Mouse (Mus musculus): Measurements from ENCODE around the gene Rab4b. TPM values are rescaled to one million over a fixed set of nuclear protein-coding genes. Genes with fewer than 3 reads are reported as not detected.

Rab4b gene
- 79.0 and 86.9 TPM in 2 replicates for polyA plus RNA-seq (2015; fragmentation: Nextera tagmentation; extraction: Ambion mirVana)

- Histone ChIP-seq H3K4me2 (replicated peaks) (peak within 1 kb of the TSS; percentile 53), H3K4me1 (peaks cover 19% of the 10 kb centered on the region), H3K36me3 (peaks cover 19% of the 10 kb centered on the region; the same call in 1 of the 2 replicates), H3K9ac (replicated peaks) (peak within 1 kb of the TSS; percentile 62), H3K9me3 (no peaks in the 10 kb centered on the region), H3K4me3 (peak within 1 kb of the TSS; percentile 84), H3K27ac (replicated peaks) (peak within 1 kb of the TSS; percentile 96), H3K27me3 (no peaks in the 10 kb centered on the region)
- WGBS, result 1% methylated on average over 52 of the region's 53 CpGs
- ATAC-seq (replicated peaks), result peak; percentile 98
Observed at GRCm38 (mm10) chr7:27178324-27179216, at the start of gene Rab4b. Rab4b (minus strand) TSS chr7:27178896.

GRCm38 (mm10) chr7:27228281-27228821 lies 49.7 kb upstream of the Rab4b start, which contains the start of gene Itpkc:
Itpkc (minus strand) TSS chr7:27228661.
- Histone ChIP-seq H3K4me2 (replicated peaks) (peak within 1 kb of the TSS; percentile 77), H3K4me1 (peaks cover 50% of the 10 kb centered on the region), H3K9ac (replicated peaks) (peak within 1 kb of the TSS; percentile 92), H3K27ac (replicated peaks) (peak within 1 kb of the TSS; percentile 81), H3K36me3 (no peaks in the 10 kb centered on the region), H3K27me3 (no peaks in the 10 kb centered on the region), H3K4me3 (peak within 1 kb of the TSS; percentile 86), H3K9me3 (no peaks in the 10 kb centered on the region)
- peak; percentile 81 for ATAC-seq (replicated peaks)
- WGBS, result under 1% methylated on average over 49 of the region's 49 CpGs

GRCm38 (mm10) chr7:27227676-27228075 lies 49.0 kb upstream of the Rab4b start:
- Histone ChIP-seq H3K27me3 (no peaks in the 10 kb centered on the region), H3K9ac (replicated peaks) (peak overlapping the region; percentile 92), H3K4me2 (replicated peaks) (peak overlapping the region; percentile 77), H3K9me3 (no peaks in the 10 kb centered on the region), H3K4me1 (peaks cover 52% of the 10 kb centered on the region), H3K4me3 (peak overlapping the region; percentile 86), H3K36me3 (peaks cover 2% of the 10 kb centered on the region; the same call in 1 of the 2 replicates), H3K27ac (replicated peaks) (peak overlapping the region; percentile 81)
- ATAC-seq (replicated peaks), result peak; percentile 1; the same call in 1 of the 2 replicates
- 3% methylated on average over 10 of the region's 10 CpGs for WGBS

GRCm38 (mm10) chr7:27227276-27227675 lies 48.6 kb upstream of the Rab4b start:
- peak overlapping the region; percentile 92 for H3K9ac ChIP-seq (replicated peaks)
- no peak overlapping the region for H3K27ac ChIP-seq (replicated peaks)
- peak overlapping the region; percentile 86 for H3K4me3 ChIP-seq
- H3K36me3 ChIP-seq, result peaks cover 2% of the 10 kb centered on the region; the same call in 1 of the 2 replicates
- peaks cover 52% of the 10 kb centered on the region for H3K4me1 ChIP-seq
- no peak for ATAC-seq (replicated peaks)
- H3K9me3 ChIP-seq, result no peaks in the 10 kb centered on the region
- peak overlapping the region; percentile 77 for H3K4me2 ChIP-seq (replicated peaks)
- H3K27me3 ChIP-seq, result no peaks in the 10 kb centered on the region
- WGBS, result 23% methylated on average over 9 of the region's 9 CpGs

GRCm38 (mm10) chr7:27224877-27225575 lies 46.3 kb upstream of the Rab4b start:
- WGBS, result 67% methylated on average over 11 of the region's 11 CpGs
- Histone ChIP-seq H3K4me2 (replicated peaks) (peak overlapping the region; percentile 77), H3K4me1 (peaks cover 52% of the 10 kb centered on the region), H3K9me3 (no peaks in the 10 kb centered on the region), H3K4me3 (peak overlapping the region; percentile 86), H3K36me3 (peaks cover 2% of the 10 kb centered on the region; the same call in 1 of the 2 replicates), H3K27ac (replicated peaks) (no peak overlapping the region), H3K9ac (replicated peaks) (peak overlapping the region; percentile 92), H3K27me3 (no peaks in the 10 kb centered on the region)
- no peak for ATAC-seq (replicated peaks)

- Histone ChIP-seq H3K27me3 (no peaks in the 10 kb centered on the region), H3K36me3 (peaks cover 13% of the 10 kb centered on the region; the same call in 1 of the 2 replicates), H3K27ac (replicated peaks) (no peak overlapping the region), H3K4me2 (replicated peaks) (no peak overlapping the region), H3K4me3 (no peak overlapping the region), H3K9me3 (no peaks in the 10 kb centered on the region), H3K4me1 (peaks cover 45% of the 10 kb centered on the region), H3K9ac (replicated peaks) (no peak overlapping the region)
- no peak for ATAC-seq (replicated peaks)
- WGBS, result 82% methylated on average over 1 of the region's 1 CpGs
Observed at GRCm38 (mm10) chr7:27222538-27222937, 43.8 kb upstream of the Rab4b start.

- H3K27ac ChIP-seq (replicated peaks), result no peak overlapping the region
- H3K36me3 ChIP-seq, result peaks cover 14% of the 10 kb centered on the region; the same call in 1 of the 2 replicates
- H3K9me3 ChIP-seq, result no peaks in the 10 kb centered on the region
- H3K27me3 ChIP-seq, result no peaks in the 10 kb centered on the region
- no peak for ATAC-seq (replicated peaks)
- H3K4me1 ChIP-seq, result peaks cover 39% of the 10 kb centered on the region
- H3K4me2 ChIP-seq (replicated peaks), result no peak overlapping the region
- H3K9ac ChIP-seq (replicated peaks), result no peak overlapping the region
- H3K4me3 ChIP-seq, result no peak overlapping the region
- WGBS, result 86% methylated on average over 6 of the region's 6 CpGs
Observed at GRCm38 (mm10) chr7:27221939-27222338, 43.2 kb upstream of the Rab4b start.

- Histone ChIP-seq H3K36me3 (peaks cover 24% of the 10 kb centered on the region), H3K27me3 (no peaks in the 10 kb centered on the region), H3K4me3 (no peak overlapping the region), H3K9me3 (no peaks in the 10 kb centered on the region), H3K9ac (replicated peaks) (no peak overlapping the region), H3K4me1 (peaks cover 19% of the 10 kb centered on the region), H3K4me2 (replicated peaks) (no peak overlapping the region), H3K27ac (replicated peaks) (no peak overlapping the region)
- ATAC-seq (replicated peaks), result no peak
- 90% methylated on average over 11 of the region's 11 CpGs for WGBS
Observed at GRCm38 (mm10) chr7:27219937-27220336, 41.2 kb upstream of the Rab4b start.

- no peak for ATAC-seq (replicated peaks)
- Histone ChIP-seq H3K36me3 (peaks cover 34% of the 10 kb centered on the region), H3K27me3 (no peaks in the 10 kb centered on the region), H3K4me3 (no peak overlapping the region), H3K9ac (replicated peaks) (no peak overlapping the region), H3K4me1 (peaks cover 6% of the 10 kb centered on the region), H3K4me2 (replicated peaks) (no peak overlapping the region), H3K27ac (replicated peaks) (no peak overlapping the region), H3K9me3 (no peaks in the 10 kb centered on the region)
- WGBS, result 89% methylated on average over 7 of the region's 7 CpGs
Observed at GRCm38 (mm10) chr7:27218586-27218985, 39.9 kb upstream of the Rab4b start.

GRCm38 (mm10) chr7:27212626-27213025 lies 33.9 kb upstream of the Rab4b start:
- WGBS, result 79% methylated on average over 2 of the region's 2 CpGs
- H3K4me3 ChIP-seq, result no peak overlapping the region
- no peak for ATAC-seq (replicated peaks)
- H3K4me2 ChIP-seq (replicated peaks), result no peak overlapping the region
- H3K36me3 ChIP-seq, result peaks cover 69% of the 10 kb centered on the region
- no peak overlapping the region for H3K9ac ChIP-seq (replicated peaks)
- no peaks in the 10 kb centered on the region for H3K4me1 ChIP-seq
- no peak overlapping the region for H3K27ac ChIP-seq (replicated peaks)
- no peaks in the 10 kb centered on the region for H3K9me3 ChIP-seq
- no peaks in the 10 kb centered on the region for H3K27me3 ChIP-seq

GRCm38 (mm10) chr7:27203730-27204449 lies 25.2 kb upstream of the Rab4b start:
- Histone ChIP-seq H3K27ac (replicated peaks) (no peak overlapping the region), H3K36me3 (peaks cover 36% of the 10 kb centered on the region), H3K27me3 (no peaks in the 10 kb centered on the region)

More at GRCm38 (mm10) chr7:27203730-27204449, 25.2 kb upstream of the Rab4b start:
- WGBS, result 96% methylated on average over 8 of the region's 8 CpGs
- no peak for ATAC-seq (replicated peaks)
- H3K4me2 ChIP-seq (replicated peaks), result no peak overlapping the region
- H3K4me1 ChIP-seq, result no peaks in the 10 kb centered on the region
- H3K4me3 ChIP-seq, result no peak overlapping the region
- no peaks in the 10 kb centered on the region for H3K9me3 ChIP-seq
- no peak overlapping the region for H3K9ac ChIP-seq (replicated peaks)
